Mouse (Mus musculus) cerebellum, adult 2 months (tissue): ENCODE results near the gene Svip. TPM values are rescaled to one million over a fixed set of nuclear protein-coding genes. Genes with fewer than 3 reads are reported as not detected.

Experiments used
- DNase-seq, 2 experiments: peaks; one replicate each; pipeline ENCODE4 v3.0.0; 2021
- H3K27ac ChIP-seq: fragments of 200-500 bp; 2 replicates; pipeline ENCODE4 v1.5.1; 2012; ENCODE audit warnings: low read length, control low read depth, inconsistent platforms; ENCODE audit not compliant: insufficient read depth
- H3K27me3 ChIP-seq: fragments of 200-500 bp; 2 replicates; pipeline ENCODE4 v1.6.1; 2012; ENCODE audit warnings: inconsistent platforms, mild to moderate bottlenecking, low read length, moderate library complexity; ENCODE audit not compliant: control insufficient read depth, insufficient read depth
- H3K4me1 ChIP-seq: fragments of 200-500 bp; 2 replicates; pipeline ENCODE4 v1.6.1; 2011; ENCODE audit warnings: low read length; ENCODE audit not compliant: control insufficient read depth, insufficient read depth
- H3K4me3 ChIP-seq: fragments of 200-500 bp; replicated peaks from 2 replicates; pipeline ENCODE3; 2011; ENCODE audit warnings: mild to moderate bottlenecking, low read depth, low read length, control low read depth; ENCODE audit not compliant: insufficient read depth
- CTCF ChIP-seq: fragments of 200-500 bp; IDR thresholded peaks from 2 replicates; pipeline ENCODE4 v1.5.1; 2011; ENCODE audit warnings: low read depth, mild to moderate bottlenecking, control low read depth, low read length, moderate library complexity, borderline replicate concordance; ENCODE audit not compliant: insufficient read depth
- POLR2A ChIP-seq: fragments of 200-500 bp; IDR thresholded peaks from 2 replicates; pipeline ENCODE4 v1.6.1; 2011; ENCODE audit warnings: low read length, control low read depth, borderline replicate concordance; ENCODE audit not compliant: insufficient read depth
- WGBS: fragments of 180-500 bp; shearing (Covaris S2); methylation state at CpG from one replicate; pipeline ENCODE4 v1.1.7; 2018; 5-methylcytosine and 5-hydroxymethylcytosine counted together
- polyA plus RNA-seq: library from polyadenylated mRNA; depleted of rRNA; stranded (reverse); fragments of >200 nt; gene quantifications from 2 replicates; pipeline ENCODE4 v1.2.3, GENCODE M21; 2012; rRNA removed

Gene Svip
- polyA plus RNA-seq, 1 experiment: 51.8 TPM

- 54% methylated on average over 9 of the region's 9 CpGs for WGBS
These were observed 50.3 kb downstream of the Svip start for GRCm38 (mm10) chr7:51955424-51956041.

More at GRCm38 (mm10) chr7:51955424-51956041, 50.3 kb downstream of the Svip start:
- Histone ChIP-seq H3K4me1 (no peaks in the 10 kb centered on the region), H3K27me3 (no peaks in the 10 kb centered on the region), H3K4me3 (no peak overlapping the region), H3K27ac (no peak overlapping the region)
- no peak for DNase-seq
- no peak for TF ChIP-seq POLR2A
- no peak for TF ChIP-seq CTCF

Other genes starting within 250 kb of the Svip start
- gene Gas2, start 144.0 kb downstream of the Svip start, polyA plus RNA-seq: 9.8 and 11.1 TPM in 2 replicates
- gene Fancf, start 143.8 kb downstream of the Svip start, polyA plus RNA-seq: 6.1 and 6.9 TPM in 2 replicates
- gene 1700015G11Rik, start 9.7 kb upstream of the Svip start, polyA plus RNA-seq: not detected in 2 replicates